Mouse (Mus musculus) bone marrow macrophage, adult 2 months (primary cell): ENCODE data around the gene Chd8. TPM values are rescaled to one million over a fixed set of nuclear protein-coding genes. Genes with fewer than 3 reads are reported as not detected.

ENCODE experiments used
- H3K27ac ChIP-seq: 2 replicates; pipeline ENCODE4 v1.5.1; 2012; ENCODE audit warnings: low read depth, low read length; ENCODE audit not compliant: insufficient read depth
- H3K4me1 ChIP-seq: 2 replicates; pipeline ENCODE4 v1.6.1; 2012; ENCODE audit warnings: low read length; ENCODE audit not compliant: control insufficient read depth, insufficient read depth
- H3K4me3 ChIP-seq: 2 replicates; pipeline ENCODE4 v1.5.1; 2012; ENCODE audit warnings: mild to moderate bottlenecking, low read length, moderate library complexity; ENCODE audit not compliant: insufficient read depth
- CTCF ChIP-seq: IDR thresholded peaks from 2 replicates; pipeline ENCODE4 v1.5.1; 2012; ENCODE audit warnings: low read depth, mild to moderate bottlenecking, low read length, moderate library complexity
- POLR2A ChIP-seq: IDR thresholded peaks from 2 replicates; pipeline ENCODE4 v1.6.1; 2012; ENCODE audit warnings: mild to moderate bottlenecking, low read depth, low read length, borderline replicate concordance
- polyA plus RNA-seq: library from polyadenylated mRNA; stranded (reverse); fragments of >200 nt; gene quantifications from 2 replicates; pipeline ENCODE4 v1.2.4, GENCODE M21; 2012; ENCODE audit not compliant: missing spikeins, insufficient read depth, insufficient read length

The Chd8 gene
- polyA plus RNA-seq, 1 experiment = 82.6 TPM

GRCm38 (mm10) chr14:52166571-52166970 lies 91.0 kb downstream of the Chd8 start:
- Histone ChIP-seq H3K4me3 (no peak overlapping the region), H3K4me1 (peaks cover 3% of the 10 kb centered on the region), H3K27ac (no peak overlapping the region)
- no peak for TF ChIP-seq POLR2A
- no peak for TF ChIP-seq CTCF

- H3K27ac ChIP-seq = no peak overlapping the region
- no peak overlapping the region for H3K4me3 ChIP-seq
- TF ChIP-seq POLR2A = no peak
- no peak for TF ChIP-seq CTCF
- H3K4me1 ChIP-seq = no peaks in the 10 kb centered on the region
Observed at GRCm38 (mm10) chr14:52160911-52161310, 96.7 kb downstream of the Chd8 start.

GRCm38 (mm10) chr14:52155008-52155407 lies 102.6 kb downstream of the Chd8 start:
- Histone ChIP-seq H3K4me1 (no peaks in the 10 kb centered on the region), H3K27ac (no peak overlapping the region), H3K4me3 (no peak overlapping the region)
- TF ChIP-seq CTCF (no peak), POLR2A (no peak)

- no peak overlapping the region for H3K27ac ChIP-seq
Observed at GRCm38 (mm10) chr14:52152613-52153012, 105.0 kb downstream of the Chd8 start.

GRCm38 (mm10) chr14:52152179-52152578 lies 105.4 kb downstream of the Chd8 start:
- TF ChIP-seq POLR2A (no peak), CTCF (no peak)
- Histone ChIP-seq H3K4me3 (no peak overlapping the region), H3K27ac (no peak overlapping the region), H3K4me1 (0 out of 2 replicates have a peak, but pooled peaks cover 3% of the 10 kb centered on the region)

More at GRCm38 (mm10) chr14:52152613-52153012, 105.0 kb downstream of the Chd8 start:
- no peak overlapping the region for H3K4me3 ChIP-seq
- H3K4me1 ChIP-seq = 0 out of 2 replicates have a peak, but pooled peaks cover 3% of the 10 kb centered on the region
- TF ChIP-seq CTCF (no peak), POLR2A (no peak)

DNA sequence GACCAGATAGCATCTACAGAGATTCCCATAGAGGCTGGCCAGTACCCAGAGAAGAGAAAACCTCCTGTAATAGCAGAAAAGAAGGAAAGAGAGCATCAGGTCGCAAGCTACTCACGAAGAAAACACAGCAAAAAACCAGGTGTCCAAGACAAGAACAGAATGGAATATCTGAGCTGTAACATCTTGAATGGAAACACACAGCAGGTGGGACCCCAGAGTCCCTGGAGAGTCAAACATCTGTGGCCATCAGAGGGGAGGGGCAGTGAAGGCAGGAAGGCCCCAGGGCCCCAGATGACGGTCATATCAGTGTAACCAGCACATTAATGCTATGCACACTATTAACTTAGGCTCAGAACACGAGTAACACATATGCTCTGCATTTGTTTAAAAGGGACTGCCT lies 107.7 kb downstream of the Chd8 start:
- Histone ChIP-seq H3K4me1 (0 out of 2 replicates have a peak, but pooled peaks cover 3% of the 10 kb centered on the region), H3K4me3 (no peak overlapping the region), H3K27ac (no peak overlapping the region)
- TF ChIP-seq POLR2A = no peak
- TF ChIP-seq CTCF = no peak

Other genes starting within 250 kb of the Chd8 start
- not detected in 2 replicates for gene Tmem253, start 242.1 kb downstream of the Chd8 start, polyA plus RNA-seq
- gene Zfp219, start 237.0 kb downstream of the Chd8 start, polyA plus RNA-seq = 31.2 and 43.5 TPM in 2 replicates
- gene Olfr221, start 215.3 kb downstream of the Chd8 start, polyA plus RNA-seq = not detected in 2 replicates
- 237 and 270 TPM in 2 replicates for gene Hnrnpc, start 153.8 kb downstream of the Chd8 start, polyA plus RNA-seq
- gene Rpgrip1, start 147.1 kb downstream of the Chd8 start, polyA plus RNA-seq = 1.7 and 3.4 TPM in 2 replicates
- gene Supt16, start 60.4 kb downstream of the Chd8 start, polyA plus RNA-seq = 52.0 and 52.9 TPM in 2 replicates
- gene Tox4, start 21.4 kb upstream of the Chd8 start, polyA plus RNA-seq = 39.0 and 39.2 TPM in 2 replicates
- gene Rab2b, start 21.8 kb upstream of the Chd8 start, polyA plus RNA-seq = 17.6 and 20.0 TPM in 2 replicates
- gene Mettl3, start 47.3 kb upstream of the Chd8 start, polyA plus RNA-seq = 31.8 and 34.2 TPM in 2 replicates
- 0.67 and 0.95 TPM in 2 replicates for gene Sall2, start 71.0 kb upstream of the Chd8 start, polyA plus RNA-seq
- gene Olfr1513, start 98.6 kb upstream of the Chd8 start, polyA plus RNA-seq = not detected in 2 replicates
- gene Olfr1512, start 121.4 kb upstream of the Chd8 start, polyA plus RNA-seq = not detected in 2 replicates
- not detected in 2 replicates for gene Olfr1511, start 139.6 kb upstream of the Chd8 start, polyA plus RNA-seq
- gene Olfr1510, start 156.6 kb upstream of the Chd8 start, polyA plus RNA-seq = not detected in 2 replicates
- gene Olfr1509, start 185.2 kb upstream of the Chd8 start, polyA plus RNA-seq = not detected in 2 replicates
- not detected in 2 replicates for gene Olfr1508, start 209.7 kb upstream of the Chd8 start, polyA plus RNA-seq
- gene Olfr1507, start 238.0 kb upstream of the Chd8 start, polyA plus RNA-seq = not detected in 2 replicates